Mouse (Mus musculus) kidney, postnatal 0 days (tissue): ENCODE data around the gene Cutc. TPM values are rescaled to one million over a fixed set of nuclear protein-coding genes. Genes with fewer than 3 reads are reported as not detected.

Experiments
- ATAC-seq: fragments of 200-750 bp; cut with Nextera tagmentation; replicated peaks from 2 replicates; pipeline ENCODE4 v1.8.0; 2017; ENCODE audit warnings: low read depth, moderate number of reproducible peaks, moderate TSS enrichment, moderate library complexity; ENCODE audit not compliant: low FRiP score
- DNase-seq: peaks from one replicate; pipeline ENCODE4 v3.0.0-alpha.2; 2016; ENCODE audit warnings: low spot score
- H3K27ac ChIP-seq: fragments of 300-500 bp; sonication (generic); 2 replicates; pipeline ENCODE4 v1.5.1; 2014; ENCODE audit warnings: mild to moderate bottlenecking
- H3K27me3 ChIP-seq: fragments of 300-500 bp; sonication (generic); 2 replicates; pipeline ENCODE4 v1.6.1; 2014; ENCODE audit warnings: low read length, mixed read lengths; ENCODE audit not compliant: insufficient read depth
- H3K36me3 ChIP-seq: fragments of 300-500 bp; sonication (generic); 2 replicates; pipeline ENCODE4 v1.6.1; 2014; ENCODE audit warnings: low read length, mixed read lengths; ENCODE audit not compliant: insufficient read depth
- H3K4me1 ChIP-seq: fragments of 300-500 bp; sonication (generic); replicated peaks from 2 replicates; pipeline ENCODE4 v1.6.1; 2014; ENCODE audit warnings: antibody characterized with exemption, low read length, mixed read lengths; ENCODE audit not compliant: insufficient read depth
- H3K4me2 ChIP-seq: fragments of 300-500 bp; sonication (generic); 2 replicates; pipeline ENCODE4 v1.6.1; 2014; ENCODE audit warnings: mild to moderate bottlenecking, low read length, moderate library complexity, mixed read lengths
- H3K4me3 ChIP-seq: fragments of 300-500 bp; sonication (generic); replicated peaks from 2 replicates; pipeline ENCODE4 v1.5.1; 2014; ENCODE audit warnings: low read depth, low read length
- H3K9ac ChIP-seq: fragments of 300-500 bp; sonication (generic); 2 replicates; pipeline ENCODE4 v1.6.1; 2014; ENCODE audit warnings: low read depth, low read length
- H3K9me3 ChIP-seq: fragments of 300-500 bp; sonication (generic); replicated peaks from 2 replicates; pipeline ENCODE4 v1.6.1; 2016; ENCODE audit warnings: low read length, inconsistent platforms, mixed read lengths
- CTCF ChIP-seq: IDR thresholded peaks from 2 replicates; pipeline ENCODE4 v1.5.1; 2016; ENCODE audit warnings: antibody characterized with exemption, low read depth, mild to moderate bottlenecking, moderate library complexity
- WGBS: fragments of 180-500 bp; shearing (Covaris S2); extraction: QIAGEN DNeasy Blood & Tissue Kit; methylation state at CpG from one replicate; pipeline ENCODE4 v1.1.7; 2014; 5-methylcytosine and 5-hydroxymethylcytosine counted together
- polyA plus RNA-seq: library from polyadenylated mRNA; unstranded; fragments of >200 nt; fragmentation: Nextera tagmentation; extraction: Ambion mirVana; gene quantifications from 2 replicates; pipeline ENCODE4 v1.2.1, GENCODE M21; 2015

Cutc gene
- polyA plus RNA-seq, 1 experiment from 2014 or later: 24.9 TPM

DNA sequence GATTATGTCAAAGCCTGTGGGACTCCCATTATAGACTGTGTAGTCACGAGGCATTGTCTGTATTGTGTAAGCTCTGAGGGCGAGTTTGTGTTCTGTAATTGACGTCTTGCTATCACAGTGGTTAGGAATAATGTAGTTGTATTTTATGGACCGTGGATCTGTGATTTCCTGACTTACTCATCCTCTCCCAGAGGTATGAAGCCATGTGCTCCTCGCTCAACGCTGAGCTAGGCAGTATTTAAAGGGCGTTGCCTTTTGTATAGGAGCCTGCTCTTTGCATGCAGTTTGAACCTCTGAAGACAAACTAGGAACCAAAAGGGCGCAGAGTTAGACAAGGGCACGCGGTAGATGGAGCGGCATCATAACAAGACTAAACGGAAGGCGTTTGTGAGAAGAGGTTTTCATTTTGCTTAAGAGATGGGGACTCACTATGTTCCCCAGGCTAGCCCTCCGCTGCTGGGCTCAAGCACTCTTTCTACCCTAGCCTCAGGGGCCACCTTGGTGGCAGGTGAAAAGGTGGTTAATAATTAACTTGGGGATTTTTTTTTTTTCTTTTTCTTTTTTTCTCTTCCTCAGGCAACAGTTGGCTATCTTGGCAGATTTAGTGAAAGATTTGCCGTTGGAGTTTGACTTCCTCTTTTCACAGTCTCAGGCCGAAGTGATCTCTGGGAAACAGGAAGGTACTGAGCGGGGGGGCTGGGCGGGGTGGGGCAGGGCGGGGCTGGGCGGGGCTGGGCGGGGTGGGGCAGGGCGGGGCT lies 41.5 kb upstream of the Cutc start:
- H3K27ac ChIP-seq: peak overlapping the region; percentile 57
- no peaks in the 10 kb centered on the region for H3K9me3 ChIP-seq
- WGBS: 49% methylated on average over 22 of the region's 22 CpGs
- H3K4me2 ChIP-seq: no peak overlapping the region
- H3K27me3 ChIP-seq: no peaks in the 10 kb centered on the region
- no peak for TF ChIP-seq CTCF
- H3K4me1 ChIP-seq: 0 out of 2 replicates have a peak, but pooled peaks cover 4% of the 10 kb centered on the region
- no peak overlapping the region for H3K4me3 ChIP-seq
- H3K36me3 ChIP-seq: peaks cover 12% of the 10 kb centered on the region; the same call in 1 of the 2 replicates
- no peak overlapping the region for H3K9ac ChIP-seq
- ATAC-seq (peak; percentile 23; the same call in 1 of the 2 replicates), DNase-seq (no peak)

DNA sequence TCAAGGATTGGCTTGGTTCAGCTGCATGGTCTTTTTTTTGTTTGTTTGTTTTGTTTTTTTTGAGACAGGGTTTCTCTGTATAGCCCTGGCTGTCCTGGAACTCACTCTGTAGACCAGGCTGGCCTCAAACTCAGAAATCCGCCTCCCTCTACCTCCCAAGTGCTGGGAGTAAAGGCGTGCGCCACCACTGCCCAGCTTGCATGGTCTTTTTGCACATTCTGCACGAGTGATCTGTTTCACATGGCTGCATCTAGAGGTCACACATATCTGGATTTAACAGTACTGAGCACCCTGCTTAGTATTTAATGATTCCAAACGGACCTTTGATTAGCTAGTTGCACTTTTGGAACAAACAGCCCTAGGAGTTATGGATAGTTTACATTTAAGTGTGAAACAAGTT lies 40.8 kb upstream of the Cutc start:
- no peaks in the 10 kb centered on the region for H3K27me3 ChIP-seq
- no peak overlapping the region for H3K4me2 ChIP-seq
- H3K36me3 ChIP-seq: peaks cover 12% of the 10 kb centered on the region; the same call in 1 of the 2 replicates
- no peaks in the 10 kb centered on the region for H3K9me3 ChIP-seq
- no peak for TF ChIP-seq CTCF
- H3K27ac ChIP-seq: no peak overlapping the region
- H3K9ac ChIP-seq: no peak overlapping the region
- no peak; the same call in 1 of the 2 replicates for ATAC-seq
- DNase-seq: no peak
- no peak overlapping the region for H3K4me3 ChIP-seq
- 41% methylated on average over 5 of the region's 5 CpGs for WGBS
- 0 out of 2 replicates have a peak, but pooled peaks cover 4% of the 10 kb centered on the region for H3K4me1 ChIP-seq

DNA sequence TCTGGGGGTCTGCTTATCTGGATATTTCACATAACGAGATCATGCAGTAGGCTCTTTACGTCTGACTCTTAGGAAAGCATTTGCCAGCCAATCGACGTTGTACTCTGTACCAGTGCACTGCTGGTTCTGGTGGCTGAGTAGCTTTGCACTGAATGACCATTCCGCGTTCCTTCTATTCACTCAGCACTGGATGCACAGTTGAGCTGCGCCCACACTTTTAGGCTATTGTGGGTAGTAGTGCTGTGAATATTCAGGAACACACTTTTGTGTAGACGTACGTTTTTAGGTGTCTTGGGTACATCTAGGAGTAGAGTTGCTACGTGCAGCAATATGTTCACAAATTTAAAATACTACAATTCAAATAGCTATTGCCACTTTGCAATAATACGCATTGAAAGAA lies 32.7 kb upstream of the Cutc start:
- peaks cover 27% of the 10 kb centered on the region for H3K36me3 ChIP-seq
- H3K4me1 ChIP-seq: no peaks in the 10 kb centered on the region
- DNase-seq (no peak), ATAC-seq (no peak)
- whole genome bisulfite sequencing: 96% methylated on average over 11 of the region's 11 CpGs
- no peak overlapping the region for H3K9ac ChIP-seq
- no peaks in the 10 kb centered on the region for H3K9me3 ChIP-seq
- H3K4me2 ChIP-seq: no peak overlapping the region
- H3K27ac ChIP-seq: no peak overlapping the region
- no peak overlapping the region for H3K4me3 ChIP-seq
- no peaks in the 10 kb centered on the region for H3K27me3 ChIP-seq
- TF ChIP-seq CTCF: no peak

DNA sequence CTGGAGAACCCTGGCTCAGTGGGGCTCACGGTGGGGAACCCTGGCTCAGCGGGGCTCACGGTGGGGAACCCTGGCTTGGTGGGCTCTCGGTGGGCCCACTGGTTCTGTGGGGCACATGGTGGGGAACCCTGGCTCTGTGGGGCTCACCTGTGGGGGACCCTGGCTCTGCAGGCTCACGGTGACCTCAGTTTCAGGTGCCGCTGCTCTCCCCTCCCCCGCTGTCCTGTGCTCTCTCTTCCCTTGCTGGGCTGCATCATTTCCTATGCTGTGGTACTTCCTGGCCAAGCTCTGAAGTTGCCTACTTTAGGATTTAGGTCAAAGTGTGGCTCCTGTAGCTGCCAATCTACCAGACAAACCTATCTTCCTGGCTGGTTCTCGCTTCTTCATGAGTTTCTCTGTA lies 29.9 kb upstream of the Cutc start:
- no peak overlapping the region for H3K9ac ChIP-seq
- peaks cover 45% of the 10 kb centered on the region for H3K36me3 ChIP-seq
- DNase-seq: no peak
- no peak for ATAC-seq
- H3K4me1 ChIP-seq: no peaks in the 10 kb centered on the region
- no peak overlapping the region for H3K4me2 ChIP-seq
- WGBS: 84% methylated on average over 8 of the region's 8 CpGs
- no peak overlapping the region for H3K4me3 ChIP-seq
- H3K9me3 ChIP-seq: no peaks in the 10 kb centered on the region
- H3K27ac ChIP-seq: no peak overlapping the region
- TF ChIP-seq CTCF: no peak
- H3K27me3 ChIP-seq: no peaks in the 10 kb centered on the region

DNA sequence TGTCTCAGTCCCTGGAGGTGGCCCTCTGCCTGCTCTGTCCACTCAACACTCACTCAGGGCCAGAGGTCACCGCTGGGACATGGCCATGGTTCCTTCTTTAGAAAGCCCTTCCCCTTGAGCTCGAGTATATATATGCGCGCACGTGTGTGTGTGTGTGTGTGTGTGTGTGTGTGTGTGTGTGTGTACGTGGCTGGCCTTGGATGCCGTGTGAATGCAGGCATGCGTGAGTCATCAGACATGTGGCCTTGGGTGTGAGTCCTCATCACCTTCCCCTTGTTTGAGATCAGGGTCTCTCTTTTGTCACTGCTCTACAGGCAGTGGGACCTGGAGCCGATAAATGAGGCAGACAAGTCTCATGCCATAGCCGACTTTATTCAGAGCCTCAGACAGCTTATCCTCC lies 29.3 kb upstream of the Cutc start:
- Histone ChIP-seq H3K4me3 (no peak overlapping the region), H3K4me2 (no peak overlapping the region), H3K9ac (no peak overlapping the region), H3K27me3 (no peaks in the 10 kb centered on the region), H3K4me1 (no peaks in the 10 kb centered on the region), H3K27ac (no peak overlapping the region), H3K9me3 (no peaks in the 10 kb centered on the region), H3K36me3 (peaks cover 47% of the 10 kb centered on the region)
- WGBS: 78% methylated on average over 10 of the region's 10 CpGs
- no peak for DNase-seq
- no peak for ATAC-seq
- no peak for TF ChIP-seq CTCF

DNA sequence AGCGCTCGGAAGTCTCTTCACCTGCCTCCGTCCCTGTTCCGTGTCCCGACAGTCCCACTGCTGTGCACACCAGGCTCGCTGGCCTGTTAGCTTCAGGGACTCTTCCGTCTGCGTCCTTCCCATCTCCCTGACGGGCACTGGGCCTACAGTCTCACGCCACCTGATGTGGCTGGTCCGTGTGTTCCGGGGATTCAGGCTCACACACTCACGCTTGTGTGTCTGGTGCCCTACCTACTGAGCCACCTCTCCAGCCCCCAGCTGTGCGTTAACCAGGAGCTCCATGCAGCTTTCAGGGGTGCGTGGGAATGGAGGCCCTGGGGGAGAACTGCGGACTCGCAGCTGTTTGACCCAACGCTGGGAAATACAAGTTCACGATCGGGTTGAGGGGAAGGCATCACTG lies 28.6 kb upstream of the Cutc start:
- no peak overlapping the region for H3K27ac ChIP-seq
- 95% methylated on average over 20 of the region's 20 CpGs for WGBS
- no peaks in the 10 kb centered on the region for H3K4me1 ChIP-seq
- H3K9ac ChIP-seq: no peak overlapping the region
- DNase-seq (no peak), ATAC-seq (no peak)
- H3K4me2 ChIP-seq: no peak overlapping the region
- H3K27me3 ChIP-seq: no peaks in the 10 kb centered on the region
- TF ChIP-seq CTCF: no peak
- peaks cover 43% of the 10 kb centered on the region for H3K36me3 ChIP-seq
- H3K9me3 ChIP-seq: no peaks in the 10 kb centered on the region
- H3K4me3 ChIP-seq: no peak overlapping the region
